Mouse (Mus musculus): ENCODE measurements at regions not wholly inside any gene's neighbourhood (a gene's known extent, or its start where the extent isn't known, plus 50 kb on each side); places are given as distances from the start of the nearest gene placed in this dataset.

DNA sequence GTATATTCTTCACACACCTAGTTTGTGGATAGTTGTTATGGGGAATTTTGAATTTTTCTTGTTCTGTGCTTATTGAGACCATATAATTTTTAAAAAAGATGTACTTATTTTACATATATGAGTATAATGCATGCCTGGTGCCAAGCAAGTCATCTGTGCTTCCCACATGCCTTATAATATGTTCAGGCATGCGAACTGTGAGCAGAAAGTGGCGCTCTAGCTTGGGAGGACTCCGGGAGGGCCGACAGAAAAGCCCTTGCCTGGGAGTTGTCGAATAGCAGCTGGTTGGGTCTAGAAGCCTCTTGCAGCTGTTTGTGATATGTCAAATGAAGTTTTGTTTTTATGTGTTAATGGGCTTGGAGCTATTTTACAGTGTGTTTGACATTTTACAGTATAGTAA, 323.8 kb downstream of the Slc4a3 start:
- Histone ChIP-seq H3K27me3 (replicated peaks; ENCODE audit: control insufficient read depth, insufficient read depth, low read length) (no peaks in the 10 kb centered on the region), H3K4me1 (replicated peaks; ENCODE audit: control insufficient read depth, insufficient read depth, low read length) (no peaks in the 10 kb centered on the region; the same call in 1 of the 2 replicates), H3K27ac (ENCODE audit: low read depth) (no peak overlapping the region), H3K4me3 (ENCODE audit: low read depth, low read length) (no peak overlapping the region), H3K36me3 (ENCODE audit: control insufficient read depth, insufficient read depth, low read length) (no peaks in the 10 kb centered on the region), H3K9me3 (ENCODE audit: control insufficient read depth, low read length) (no peaks in the 10 kb centered on the region), H3K4me2 (ENCODE audit: low read length) (no peak overlapping the region), H3K9ac (ENCODE audit: low read length) (no peak overlapping the region)
- no peak for ATAC-seq (replicated peaks; ENCODE audit: low FRiP score, low TSS enrichment, low read depth)
- WGBS, result 63% methylated on average over 5 of the region's 5 CpGs
- no peak for DNase-seq (ENCODE audit: low spot score)

DNA sequence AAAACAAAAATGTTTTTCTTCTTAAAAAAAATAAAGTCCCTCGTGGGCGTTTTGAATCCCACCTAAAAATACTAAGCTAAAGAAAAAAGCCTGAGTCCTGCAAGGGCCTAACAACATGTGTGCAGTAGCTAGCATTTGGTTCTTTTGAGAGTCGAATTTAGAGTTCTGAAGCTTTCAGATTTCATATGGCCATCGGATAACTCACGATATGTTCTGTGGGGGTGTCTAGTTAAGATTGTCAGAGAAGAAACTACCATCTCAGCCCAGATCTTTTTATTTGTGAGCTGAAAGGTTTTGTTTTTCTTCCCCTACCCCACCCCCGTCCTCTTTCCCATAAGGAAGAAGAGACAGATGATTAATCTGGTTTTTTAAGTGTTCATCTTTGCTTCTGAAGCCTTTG, 327.8 kb downstream of the Slc4a3 start:
- H3K9me3 ChIP-seq (ENCODE audit: control insufficient read depth, low read length), result no peaks in the 10 kb centered on the region
- no peaks in the 10 kb centered on the region for H3K36me3 ChIP-seq (ENCODE audit: control insufficient read depth, insufficient read depth, low read length)
- no peak overlapping the region for H3K4me2 ChIP-seq (ENCODE audit: low read length)
- DNase-seq (ENCODE audit: low spot score) (no peak), ATAC-seq (replicated peaks; ENCODE audit: low FRiP score, low TSS enrichment, low read depth) (no peak)
- no peak overlapping the region for H3K9ac ChIP-seq (ENCODE audit: low read length)
- WGBS, result 91% methylated on average over 6 of the region's 6 CpGs
- H3K4me3 ChIP-seq (ENCODE audit: low read depth, low read length), result no peak overlapping the region
- no peaks in the 10 kb centered on the region for H3K27me3 ChIP-seq (replicated peaks; ENCODE audit: control insufficient read depth, insufficient read depth, low read length)
- no peaks in the 10 kb centered on the region for H3K4me1 ChIP-seq (replicated peaks; ENCODE audit: control insufficient read depth, insufficient read depth, low read length)
- no peak overlapping the region for H3K27ac ChIP-seq (ENCODE audit: low read depth)

DNA sequence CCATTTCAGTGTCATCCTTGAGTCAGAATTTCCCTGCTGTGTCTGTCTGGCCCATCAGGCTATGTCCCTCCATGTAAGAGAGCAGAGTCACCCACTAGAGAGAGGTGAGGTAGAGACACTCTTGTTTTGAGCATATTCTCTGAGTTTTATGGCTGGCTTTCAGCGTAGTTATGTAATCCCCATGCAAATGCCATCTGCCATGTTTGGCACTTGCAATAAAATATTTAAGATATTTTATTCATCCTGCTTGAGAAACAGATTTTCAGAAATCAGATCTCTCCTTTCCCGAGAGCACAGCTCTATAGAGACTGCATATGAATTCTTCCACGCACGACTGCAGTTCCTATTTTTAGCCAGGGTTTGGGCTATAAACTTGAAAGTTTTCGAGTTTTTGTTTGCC, 331.1 kb downstream of the Slc4a3 start:
- Histone ChIP-seq H3K4me1 (replicated peaks; ENCODE audit: control insufficient read depth, insufficient read depth, low read length) (no peaks in the 10 kb centered on the region), H3K36me3 (ENCODE audit: control insufficient read depth, insufficient read depth, low read length) (no peaks in the 10 kb centered on the region), H3K9ac (ENCODE audit: low read length) (no peak overlapping the region), H3K4me3 (ENCODE audit: low read depth, low read length) (no peak overlapping the region), H3K9me3 (ENCODE audit: control insufficient read depth, low read length) (no peaks in the 10 kb centered on the region), H3K27me3 (replicated peaks; ENCODE audit: control insufficient read depth, insufficient read depth, low read length) (no peaks in the 10 kb centered on the region), H3K27ac (ENCODE audit: low read depth) (no peak overlapping the region), H3K4me2 (ENCODE audit: low read length) (no peak overlapping the region)
- 77% methylated on average over 5 of the region's 5 CpGs for WGBS
- DNase-seq (ENCODE audit: low spot score) (no peak), ATAC-seq (replicated peaks; ENCODE audit: low FRiP score, low TSS enrichment, low read depth) (no peak)

DNA sequence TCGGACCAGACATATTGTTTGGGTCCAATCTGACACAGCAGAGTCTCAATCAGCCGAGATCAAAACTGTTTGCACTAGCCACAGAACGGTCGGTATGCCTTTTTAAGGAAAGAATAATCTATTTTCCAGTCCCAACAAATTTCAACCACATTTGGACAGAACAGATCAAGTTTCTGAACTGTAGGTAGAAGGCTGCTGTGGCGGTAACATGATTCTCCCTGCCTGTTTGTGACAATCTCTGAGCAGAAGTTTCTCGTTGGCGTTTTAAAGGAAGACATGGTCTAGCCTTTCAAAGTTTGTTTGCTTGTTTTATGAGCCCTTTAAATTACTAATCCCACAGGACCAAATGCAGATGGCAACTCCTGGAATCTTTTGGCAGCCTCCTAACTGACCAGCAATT, 339.6 kb downstream of the Slc4a3 start:
- Histone ChIP-seq H3K4me1 (replicated peaks; ENCODE audit: control insufficient read depth, insufficient read depth, low read length) (no peaks in the 10 kb centered on the region), H3K4me2 (ENCODE audit: low read length) (no peak overlapping the region), H3K36me3 (ENCODE audit: control insufficient read depth, insufficient read depth, low read length) (no peaks in the 10 kb centered on the region), H3K27me3 (replicated peaks; ENCODE audit: control insufficient read depth, insufficient read depth, low read length) (no peaks in the 10 kb centered on the region), H3K9ac (ENCODE audit: low read length) (no peak overlapping the region), H3K4me3 (ENCODE audit: low read depth, low read length) (no peak overlapping the region), H3K9me3 (ENCODE audit: control insufficient read depth, low read length) (no peaks in the 10 kb centered on the region), H3K27ac (ENCODE audit: low read depth) (no peak overlapping the region)
- no peak for ATAC-seq (replicated peaks; ENCODE audit: low FRiP score, low TSS enrichment, low read depth)
- no peak for DNase-seq (ENCODE audit: low spot score)
- WGBS, result 23% methylated on average over 7 of the region's 7 CpGs

DNA sequence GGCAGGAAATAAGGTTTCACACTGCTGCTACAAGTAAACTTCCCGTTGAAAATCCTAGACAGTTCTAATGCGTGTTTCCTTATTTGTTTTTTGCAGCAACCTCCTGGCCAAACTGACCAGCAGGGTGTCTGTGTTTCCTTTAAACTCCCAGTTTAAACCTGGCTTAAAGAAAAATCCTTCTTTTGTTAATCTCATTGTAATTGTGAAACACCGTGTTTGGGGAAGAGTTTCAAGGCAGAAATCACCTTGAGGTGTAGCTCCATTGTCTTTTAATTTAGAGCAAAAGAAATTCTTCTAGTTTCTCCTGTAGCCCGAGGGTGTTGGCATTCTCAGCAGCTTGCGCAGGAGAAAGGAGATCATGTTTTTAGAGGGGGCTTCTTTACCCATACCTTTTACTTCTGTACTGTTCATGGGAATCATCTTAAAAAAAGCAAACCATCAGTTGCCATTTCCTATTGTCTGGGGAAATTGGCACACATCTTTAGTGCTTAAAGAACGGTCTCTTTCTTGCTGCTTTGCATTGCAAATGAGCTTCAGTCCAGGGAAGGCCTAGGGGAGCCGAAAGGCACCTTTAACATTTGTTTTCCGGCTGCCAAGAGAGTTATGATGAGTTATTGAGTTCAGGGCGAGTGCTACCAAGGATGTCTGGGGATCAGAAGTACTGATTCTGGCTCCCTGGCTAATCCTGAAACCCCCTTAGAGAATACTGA, 342.6 kb downstream of the Slc4a3 start:
- H3K27me3 ChIP-seq (replicated peaks; ENCODE audit: control insufficient read depth, insufficient read depth, low read length), result no peaks in the 10 kb centered on the region
- H3K4me3 ChIP-seq (ENCODE audit: low read depth, low read length), result no peak overlapping the region
- WGBS, result 32% methylated on average over 9 of the region's 9 CpGs
- no peaks in the 10 kb centered on the region for H3K4me1 ChIP-seq (replicated peaks; ENCODE audit: control insufficient read depth, insufficient read depth, low read length)
- DNase-seq (ENCODE audit: low spot score) (no peak), ATAC-seq (replicated peaks; ENCODE audit: low FRiP score, low TSS enrichment, low read depth) (no peak)
- no peak overlapping the region for H3K4me2 ChIP-seq (ENCODE audit: low read length)
- no peaks in the 10 kb centered on the region for H3K9me3 ChIP-seq (ENCODE audit: control insufficient read depth, low read length)
- no peak overlapping the region for H3K9ac ChIP-seq (ENCODE audit: low read length)
- H3K36me3 ChIP-seq (ENCODE audit: control insufficient read depth, insufficient read depth, low read length), result no peaks in the 10 kb centered on the region
- no peak overlapping the region for H3K27ac ChIP-seq (ENCODE audit: low read depth)

DNA sequence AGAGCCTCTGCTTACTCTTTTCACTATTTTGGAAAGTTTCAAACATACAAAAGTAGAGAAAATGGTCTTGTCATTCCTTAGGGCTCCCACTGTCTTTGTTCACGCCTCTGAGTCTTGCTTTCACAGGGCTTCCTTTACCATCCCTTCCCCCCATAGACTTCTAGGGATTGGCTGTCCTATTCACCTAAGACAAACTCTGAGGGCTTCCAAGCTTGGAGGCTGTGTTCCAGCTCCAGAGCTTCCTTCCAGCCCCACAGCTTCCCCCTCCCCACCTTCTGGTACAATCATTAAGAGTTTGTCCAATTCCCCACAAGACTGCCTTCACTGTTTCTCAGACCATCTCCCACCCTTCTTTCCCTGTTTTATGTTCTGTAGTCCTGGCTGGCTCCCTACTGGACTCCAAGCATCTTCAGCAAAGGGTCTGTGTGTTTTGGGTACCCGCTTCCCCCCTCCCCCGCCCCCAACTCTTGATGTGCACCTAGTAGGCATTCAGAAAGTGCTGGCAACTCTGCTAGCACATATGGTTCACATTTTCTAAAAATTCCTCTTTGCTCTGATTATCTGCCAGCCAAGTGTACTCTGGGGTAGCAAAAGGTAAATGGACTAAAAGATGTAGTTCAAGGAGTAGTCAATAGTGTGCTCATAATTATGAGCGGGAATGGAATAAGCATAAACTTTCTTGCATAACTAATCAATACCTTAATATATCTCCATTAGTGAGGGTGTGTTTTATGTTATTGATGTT, 344.0 kb downstream of the Slc4a3 start:
- Histone ChIP-seq H3K4me3 (ENCODE audit: low read depth, low read length) (no peak overlapping the region), H3K27me3 (replicated peaks; ENCODE audit: control insufficient read depth, insufficient read depth, low read length) (no peaks in the 10 kb centered on the region), H3K4me2 (ENCODE audit: low read length) (no peak overlapping the region), H3K9ac (ENCODE audit: low read length) (no peak overlapping the region), H3K27ac (ENCODE audit: low read depth) (no peak overlapping the region), H3K4me1 (replicated peaks; ENCODE audit: control insufficient read depth, insufficient read depth, low read length) (no peaks in the 10 kb centered on the region), H3K36me3 (ENCODE audit: control insufficient read depth, insufficient read depth, low read length) (no peaks in the 10 kb centered on the region), H3K9me3 (ENCODE audit: control insufficient read depth, low read length) (no peaks in the 10 kb centered on the region)
- WGBS, result 85% methylated on average over 4 of the region's 4 CpGs
- DNase-seq (ENCODE audit: low spot score) (no peak), ATAC-seq (replicated peaks; ENCODE audit: low FRiP score, low TSS enrichment, low read depth) (no peak)

DNA sequence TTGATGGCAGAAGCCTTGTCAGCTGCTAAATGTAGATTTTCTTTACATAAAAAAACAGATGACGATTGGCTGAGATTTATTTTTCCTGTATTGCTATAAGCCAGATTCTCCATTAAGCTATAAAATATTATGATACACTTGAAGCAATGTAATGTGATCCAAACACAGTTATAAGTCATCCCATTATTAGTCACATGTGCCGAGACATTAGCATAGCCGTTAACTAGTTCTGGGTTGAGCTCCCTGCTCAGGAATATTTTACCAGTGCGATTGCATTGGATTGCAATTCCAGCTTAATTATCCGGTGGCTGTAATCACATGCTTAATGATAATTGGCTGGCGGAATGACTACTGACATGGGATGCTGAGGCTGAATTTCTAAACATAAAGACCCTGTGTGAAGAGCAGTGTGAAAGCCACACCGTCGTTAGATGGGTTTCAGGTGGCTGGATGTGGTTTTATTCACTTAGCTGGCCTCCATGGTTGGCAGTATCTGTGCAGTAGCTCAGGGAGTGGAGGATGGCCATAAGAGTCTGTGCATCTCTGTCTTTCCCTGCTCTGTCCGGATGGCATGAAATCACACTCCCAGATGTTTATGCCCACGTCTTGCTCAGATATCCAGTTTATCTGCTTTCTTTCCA, 344.7 kb downstream of the Slc4a3 start:
- 85% methylated on average over 10 of the region's 10 CpGs for WGBS
- Histone ChIP-seq H3K36me3 (ENCODE audit: control insufficient read depth, insufficient read depth, low read length) (no peaks in the 10 kb centered on the region), H3K9me3 (ENCODE audit: control insufficient read depth, low read length) (no peaks in the 10 kb centered on the region), H3K27me3 (replicated peaks; ENCODE audit: control insufficient read depth, insufficient read depth, low read length) (no peaks in the 10 kb centered on the region), H3K9ac (ENCODE audit: low read length) (no peak overlapping the region), H3K4me1 (replicated peaks; ENCODE audit: control insufficient read depth, insufficient read depth, low read length) (no peaks in the 10 kb centered on the region), H3K4me2 (ENCODE audit: low read length) (no peak overlapping the region), H3K27ac (ENCODE audit: low read depth) (no peak overlapping the region), H3K4me3 (ENCODE audit: low read depth, low read length) (no peak overlapping the region)
- ATAC-seq (replicated peaks; ENCODE audit: low FRiP score, low TSS enrichment, low read depth), result no peak
- no peak for DNase-seq (ENCODE audit: low spot score)

DNA sequence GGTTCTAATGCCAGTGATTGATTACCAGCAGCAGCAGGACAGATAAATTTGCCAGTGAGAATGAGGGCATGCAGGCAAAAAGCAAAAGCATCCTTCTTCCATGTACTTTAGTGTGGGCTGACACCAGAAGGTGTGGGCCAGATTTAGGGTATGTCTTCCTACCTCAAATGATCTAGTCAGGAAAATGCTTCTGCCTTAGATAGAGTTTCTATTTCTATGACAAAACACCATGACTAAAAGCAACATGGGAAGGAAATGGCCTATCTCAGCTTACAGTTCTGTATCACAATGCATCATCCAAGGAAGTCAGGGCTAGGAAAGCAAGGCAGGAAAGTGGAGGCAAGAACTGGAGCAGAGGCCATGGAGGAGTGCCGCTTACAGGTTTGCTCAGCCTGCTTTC, 349.5 kb downstream of the Slc4a3 start:
- no peak for DNase-seq (ENCODE audit: low spot score)
- H3K27me3 ChIP-seq (replicated peaks; ENCODE audit: control insufficient read depth, insufficient read depth, low read length), result no peaks in the 10 kb centered on the region
- no peak for ATAC-seq (replicated peaks; ENCODE audit: low FRiP score, low TSS enrichment, low read depth)
- H3K9me3 ChIP-seq (ENCODE audit: control insufficient read depth, low read length), result no peaks in the 10 kb centered on the region
- H3K36me3 ChIP-seq (ENCODE audit: control insufficient read depth, insufficient read depth, low read length), result no peaks in the 10 kb centered on the region
- H3K9ac ChIP-seq (ENCODE audit: low read length), result no peak overlapping the region
- H3K27ac ChIP-seq (ENCODE audit: low read depth), result no peak overlapping the region
- no peak overlapping the region for H3K4me3 ChIP-seq (ENCODE audit: low read depth, low read length)
- 86% methylated on average over 1 of the region's 1 CpGs for WGBS
- no peak overlapping the region for H3K4me2 ChIP-seq (ENCODE audit: low read length)
- no peaks in the 10 kb centered on the region for H3K4me1 ChIP-seq (replicated peaks; ENCODE audit: control insufficient read depth, insufficient read depth, low read length)
